Mouse (Mus musculus) embryonic facial prominence, embryonic 14.5 days (tissue): Measurements from ENCODE around the gene Tmcc2. TPM values are rescaled to one million over a fixed set of nuclear protein-coding genes. Genes with fewer than 3 reads are reported as not detected.

Source experiments
- ATAC-seq: fragments of 200-750 bp; cut with Nextera tagmentation; 2 replicates; pipeline ENCODE4 v1.8.0; 2017; ENCODE audit warnings: low read depth, moderate number of reproducible peaks, moderate TSS enrichment
- DNase-seq: peaks from one replicate; pipeline ENCODE4 v3.0.0-alpha.2; 2015; ENCODE audit warnings: low spot score
- H3K27ac ChIP-seq: fragments of 300-500 bp; sonication (generic); replicated peaks from 2 replicates; pipeline ENCODE4 v1.5.1; 2014; ENCODE audit warnings: low read depth, mild to moderate bottlenecking, low read length, moderate library complexity
- H3K27me3 ChIP-seq: fragments of 300-500 bp; sonication (generic); replicated peaks from 2 replicates; pipeline ENCODE4 v1.6.1; 2014; ENCODE audit warnings: low read length; ENCODE audit not compliant: control insufficient read depth, insufficient read depth
- H3K36me3 ChIP-seq: fragments of 300-500 bp; sonication (generic); 2 replicates; pipeline ENCODE4 v1.6.1; 2014; ENCODE audit warnings: low read length, mixed read lengths; ENCODE audit not compliant: control insufficient read depth, insufficient read depth
- H3K4me1 ChIP-seq: fragments of 300-500 bp; sonication (generic); 2 replicates; pipeline ENCODE4 v1.6.1; 2014; ENCODE audit warnings: antibody characterized with exemption, low read length; ENCODE audit not compliant: control insufficient read depth, insufficient read depth
- H3K4me2 ChIP-seq: fragments of 300-500 bp; sonication (generic); 2 replicates; pipeline ENCODE4 v1.6.1; 2014; ENCODE audit warnings: low read depth, mild to moderate bottlenecking, low read length, moderate library complexity, mixed read lengths
- H3K4me3 ChIP-seq: fragments of 300-500 bp; sonication (generic); 2 replicates; pipeline ENCODE4 v1.5.1; 2014; ENCODE audit warnings: low read depth, mild to moderate bottlenecking, low read length
- H3K9ac ChIP-seq: fragments of 300-500 bp; sonication (generic); 2 replicates; pipeline ENCODE4 v1.6.1; 2014; ENCODE audit warnings: low read depth, mild to moderate bottlenecking, low read length, moderate library complexity, mixed read lengths
- H3K9me3 ChIP-seq: fragments of 300-500 bp; sonication (generic); 2 replicates; pipeline ENCODE4 v1.6.1; 2016; ENCODE audit warnings: low read length; ENCODE audit not compliant: control insufficient read depth
- WGBS: fragments of 180-500 bp; shearing (Covaris S2); extraction: QIAGEN DNeasy Blood & Tissue Kit; methylation state at CpG from one replicate; pipeline ENCODE4 v1.1.7; 2014; 5-methylcytosine and 5-hydroxymethylcytosine counted together
- polyA plus RNA-seq: library from polyadenylated mRNA; unstranded; fragments of >200 nt; fragmentation: Nextera tagmentation; extraction: Ambion mirVana; gene quantifications from 2 replicates; pipeline ENCODE4 v1.2.1, GENCODE M21; 2014

The Tmcc2 gene
- polyA plus RNA-seq, 1 experiment from 2014 or later: 10.2 TPM

- ATAC-seq (no peak), DNase-seq (no peak)
- no peaks in the 10 kb centered on the region for H3K36me3 ChIP-seq
- H3K27ac ChIP-seq: no peak overlapping the region
- H3K9me3 ChIP-seq: peaks cover 8% of the 10 kb centered on the region; the same call in 1 of the 2 replicates
- H3K27me3 ChIP-seq: no peaks in the 10 kb centered on the region
- H3K4me2 ChIP-seq: no peak overlapping the region
- no peak overlapping the region for H3K4me3 ChIP-seq
- WGBS: 93% methylated on average over 1 of the region's 1 CpGs
- no peaks in the 10 kb centered on the region for H3K4me1 ChIP-seq
- no peak overlapping the region for H3K9ac ChIP-seq
Measured at GRCm38 (mm10) chr1:132401843-132402242, 10.8 kb upstream of the Tmcc2 start.

- Histone ChIP-seq H3K27me3 (no peaks in the 10 kb centered on the region), H3K4me3 (no peak overlapping the region), H3K27ac (no peak overlapping the region), H3K36me3 (no peaks in the 10 kb centered on the region), H3K4me1 (no peaks in the 10 kb centered on the region), H3K4me2 (no peak overlapping the region), H3K9ac (no peak overlapping the region), H3K9me3 (peaks cover 8% of the 10 kb centered on the region; the same call in 1 of the 2 replicates)
- 68% methylated on average over 1 of the region's 1 CpGs for WGBS
- ATAC-seq (no peak), DNase-seq (no peak)
Measured at GRCm38 (mm10) chr1:132400538-132400937, 9.5 kb upstream of the Tmcc2 start.

- Histone ChIP-seq H3K27me3 (no peaks in the 10 kb centered on the region), H3K36me3 (no peaks in the 10 kb centered on the region), H3K9me3 (peaks cover 8% of the 10 kb centered on the region; the same call in 1 of the 2 replicates), H3K4me2 (no peak overlapping the region), H3K4me1 (no peaks in the 10 kb centered on the region), H3K9ac (no peak overlapping the region), H3K4me3 (no peak overlapping the region), H3K27ac (no peak overlapping the region)
- ATAC-seq (no peak), DNase-seq (no peak)
- WGBS: 48% methylated on average over 2 of the region's 2 CpGs
Measured at GRCm38 (mm10) chr1:132396705-132397104, 5.6 kb upstream of the Tmcc2 start.

DNA sequence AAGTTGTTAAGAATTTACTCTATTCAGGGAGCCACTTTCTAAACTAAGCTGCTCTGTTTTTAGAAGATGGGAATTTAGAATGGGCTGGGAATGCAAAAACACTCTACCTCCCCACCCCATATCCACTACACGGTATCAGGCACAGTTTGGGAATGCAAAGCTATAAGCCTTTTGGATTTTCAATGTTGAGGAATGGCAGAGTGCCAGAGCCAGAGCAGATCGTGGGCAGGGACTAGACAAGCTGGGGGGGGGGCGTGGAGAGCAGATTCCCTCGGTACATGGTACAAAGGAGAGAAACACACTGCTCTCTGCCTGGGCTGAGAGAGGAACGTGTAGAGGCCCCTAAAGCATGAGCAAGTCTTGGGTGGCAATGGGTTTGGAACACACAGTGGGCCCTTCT, 1.8 kb upstream of the Tmcc2 start:
- H3K36me3 ChIP-seq: no peaks in the 10 kb centered on the region
- WGBS: 61% methylated on average over 5 of the region's 5 CpGs
- H3K9me3 ChIP-seq: no peaks in the 10 kb centered on the region
- H3K27ac ChIP-seq: no peak overlapping the region
- H3K9ac ChIP-seq: no peak overlapping the region
- H3K27me3 ChIP-seq: no peaks in the 10 kb centered on the region
- peaks cover 20% of the 10 kb centered on the region for H3K4me1 ChIP-seq
- ATAC-seq: no peak
- H3K4me2 ChIP-seq: no peak overlapping the region
- no peak overlapping the region for H3K4me3 ChIP-seq
- no peak for DNase-seq

- Histone ChIP-seq H3K36me3 (no peaks in the 10 kb centered on the region), H3K27me3 (no peaks in the 10 kb centered on the region), H3K4me3 (peak overlapping the region; percentile 79), H3K4me1 (peaks cover 22% of the 10 kb centered on the region), H3K4me2 (peak overlapping the region; percentile 73), H3K27ac (peak overlapping the region; percentile 84), H3K9ac (peak overlapping the region; percentile 93), H3K9me3 (no peaks in the 10 kb centered on the region)
- WGBS: 0% methylated on average over 5 of the region's 54 CpGs
- peak; percentile 94 for ATAC-seq
- DNase-seq: peak; percentile 93
Measured at GRCm38 (mm10) chr1:132391580-132392022, 520 bp upstream of the Tmcc2 start.

DNA sequence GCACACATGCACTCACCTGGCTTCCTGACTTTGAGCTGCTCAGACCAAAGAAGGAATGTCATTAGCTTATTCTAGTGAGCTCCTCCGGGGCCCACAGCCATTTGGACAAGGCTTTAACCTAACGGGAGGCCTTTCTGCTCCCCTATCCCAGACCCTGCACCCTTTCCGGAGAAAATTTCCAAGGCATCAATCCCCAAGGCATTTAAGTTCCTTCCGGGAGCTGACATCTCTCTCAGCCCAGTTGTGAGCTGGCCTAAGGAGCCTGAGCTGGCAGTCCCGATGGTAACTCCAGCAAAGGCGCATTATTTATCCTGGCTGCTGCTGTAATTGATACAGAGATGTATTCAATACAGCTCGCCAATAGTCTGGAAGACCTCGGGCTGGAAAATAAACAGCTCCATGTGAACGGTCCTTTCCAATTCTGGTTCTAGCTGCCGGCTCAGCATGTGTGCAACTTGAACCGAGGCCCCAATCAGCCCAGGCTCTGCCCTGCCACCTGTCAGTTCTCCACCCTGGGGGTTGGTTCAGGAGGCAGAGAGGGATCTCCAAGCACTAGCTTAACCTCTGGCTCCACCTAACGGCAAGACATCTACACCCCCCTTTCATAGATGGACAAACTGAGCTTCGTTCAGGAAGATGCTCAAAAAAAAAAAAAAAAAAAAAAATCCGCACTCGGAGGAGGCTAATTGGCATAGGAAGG, 1.0 kb downstream of the Tmcc2 start:
- DNase-seq: peak; percentile 89
- no peaks in the 10 kb centered on the region for H3K9me3 ChIP-seq
- WGBS: 9% methylated on average over 15 of the region's 15 CpGs
- peak; percentile 38 for ATAC-seq
- peak overlapping the region; percentile 84; the same call in 1 of the 2 replicates for H3K27ac ChIP-seq
- peak overlapping the region; percentile 79 for H3K4me3 ChIP-seq
- no peaks in the 10 kb centered on the region for H3K27me3 ChIP-seq
- H3K9ac ChIP-seq: peak overlapping the region; percentile 93
- H3K4me2 ChIP-seq: peak overlapping the region; percentile 73
- peaks cover 29% of the 10 kb centered on the region for H3K4me1 ChIP-seq
- no peaks in the 10 kb centered on the region for H3K36me3 ChIP-seq

- Histone ChIP-seq H3K4me1 (peaks cover 34% of the 10 kb centered on the region), H3K9ac (peak overlapping the region; percentile 93), H3K27ac (0 out of 2 replicates have a peak overlapping the region, but pooled peaks have one; percentile 64), H3K36me3 (no peaks in the 10 kb centered on the region), H3K4me2 (peak overlapping the region; percentile 73), H3K9me3 (no peaks in the 10 kb centered on the region), H3K4me3 (peak overlapping the region; percentile 79), H3K27me3 (no peaks in the 10 kb centered on the region)
- ATAC-seq (no peak), DNase-seq (no peak)
- WGBS: 52% methylated on average over 7 of the region's 8 CpGs
Measured at GRCm38 (mm10) chr1:132388813-132389803, 2.0 kb downstream of the Tmcc2 start.

DNA sequence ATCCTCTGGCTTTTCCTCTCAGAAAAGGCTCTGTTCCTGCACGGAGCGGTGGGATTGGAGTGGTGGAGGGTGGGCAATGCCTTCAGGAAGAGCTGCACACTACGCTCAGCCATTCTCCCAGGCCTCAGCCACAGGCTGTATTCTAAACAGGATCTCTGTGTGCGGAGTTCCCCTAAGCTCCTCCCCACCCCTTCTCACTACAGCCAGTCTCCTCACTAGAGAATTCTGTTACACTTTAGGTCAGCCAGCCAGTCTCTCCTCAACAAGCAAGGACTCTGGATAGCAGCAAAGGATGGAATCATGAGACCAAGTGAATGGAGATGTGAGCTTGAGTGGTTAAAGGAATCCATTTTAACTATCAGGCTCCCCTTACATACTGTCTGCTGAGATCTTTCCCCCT, 3.1 kb downstream of the Tmcc2 start:
- peak; percentile 63 for DNase-seq
- Histone ChIP-seq H3K27me3 (no peaks in the 10 kb centered on the region), H3K9me3 (no peaks in the 10 kb centered on the region), H3K9ac (no peak overlapping the region; the same call in 1 of the 2 replicates), H3K4me2 (peak overlapping the region; percentile 73), H3K4me3 (no peak overlapping the region), H3K36me3 (no peaks in the 10 kb centered on the region), H3K27ac (peak overlapping the region; percentile 64; the same call in 1 of the 2 replicates), H3K4me1 (peaks cover 34% of the 10 kb centered on the region)
- ATAC-seq: no peak
- WGBS: 13% methylated on average over 4 of the region's 4 CpGs
